Mouse (Mus musculus) embryonic facial prominence, embryonic 12.5 days (tissue): ENCODE results near the gene Asb11. TPM values are rescaled to one million over a fixed set of nuclear protein-coding genes. Genes with fewer than 3 reads are reported as not detected.

Source experiments
- polyA plus RNA-seq: library from polyadenylated mRNA; unstranded; fragments of >200 nt; fragmentation: Nextera tagmentation; extraction: Ambion mirVana; gene quantifications from 2 replicates; pipeline ENCODE4 v1.2.1, GENCODE M21; 2016

The Asb11 gene
- polyA plus RNA-seq, 1 experiment from 2014 or later, result not detected

Other genes starting within 250 kb of the Asb11 start
- gene Bmx, start 178.8 kb upstream of the Asb11 start, polyA plus RNA-seq, result 0.32 and 0.47 TPM in 2 replicates
- gene Pir, start 167.6 kb upstream of the Asb11 start, polyA plus RNA-seq, result 5.5 and 6.6 TPM in 2 replicates
- 1.9 TPM in 2 replicates for gene Vegfd, start 63.6 kb upstream of the Asb11 start, polyA plus RNA-seq
- gene Piga, start 17.2 kb upstream of the Asb11 start, polyA plus RNA-seq, result 16.0 and 16.5 TPM in 2 replicates
- 1.6 and 2.0 TPM in 2 replicates for gene Asb9, start 69.3 kb downstream of the Asb11 start, polyA plus RNA-seq